Comparison of ENCODE assay signal across 26 mouse cellular contexts in genomic region chr9:80718516-80718915, GRCm38 (mm10).
"Had no signal": no experiment of that assay in that cellular context is flagged by ENCODE, and none has a peak within 500 bp of the region (broad histone marks: within the 10 kb centered on the region; RNA-seq: fewer than 3 reads in every experiment).

No protein-coding gene starts in this region.

- H3K4me1 ChIP-seq: hindbrain, embryonic 10.5 days; hindbrain, embryonic 12.5 days; intestine, embryonic 15.5 days; limb, embryonic 10.5 days; limb, embryonic 12.5 days; liver, embryonic 13.5 days; liver, embryonic 15.5 days had no signal

- ATAC-seq: hindbrain, embryonic 16.5 days; inflammation-experienced regulatory T-cells, adult 6 months; intestine, embryonic 15.5 days; intestine, postnatal 0 days had no signal

- H3K4me3 ChIP-seq: heart, embryonic 10.5 days; heart, embryonic 12.5 days; hindbrain, embryonic 10.5 days; hindbrain, embryonic 12.5 days; intestine, embryonic 15.5 days; layer of hippocampus, adult 2 months; left cerebral cortex, adult 2 months; limb, embryonic 10.5 days; limb, embryonic 12.5 days; liver, embryonic 13.5 days; liver, embryonic 15.5 days had no signal

- H3K27me3 ChIP-seq: heart, embryonic 12.5 days; hindbrain, embryonic 12.5 days; intestine, embryonic 15.5 days; limb, embryonic 12.5 days; liver, embryonic 13.5 days; liver, embryonic 15.5 days had no signal

- H3K9me3 ChIP-seq: heart, embryonic 10.5 days; heart, embryonic 12.5 days; hindbrain, embryonic 10.5 days; hindbrain, embryonic 12.5 days; intestine, embryonic 15.5 days; limb, embryonic 10.5 days; limb, embryonic 12.5 days; liver, embryonic 13.5 days; liver, embryonic 15.5 days had no signal

- H3K9ac ChIP-seq: heart, embryonic 12.5 days; hindbrain, embryonic 12.5 days; hindbrain, embryonic 14.5 days; intestine, embryonic 15.5 days; limb, embryonic 12.5 days; liver, embryonic 13.5 days; liver, embryonic 15.5 days had no signal

- DNase-seq: gastrocnemius, postnatal 14 days; heart, adult 18-20 months; heart, postnatal 10 days; heart, postnatal 4 days; kidney, adult 18-20 months; kidney, adult 8-10 months; kidney, postnatal 10 days; kidney, postnatal 25 days; kidney, postnatal 4 days; liver; liver, embryonic 13.5 days had no signal

- H3K4me2 ChIP-seq: heart, embryonic 12.5 days; hindbrain, embryonic 12.5 days; hindbrain, embryonic 14.5 days; intestine, embryonic 15.5 days; limb, embryonic 12.5 days; liver, embryonic 11.5 days; liver, embryonic 13.5 days; liver, embryonic 15.5 days had no signal

- H3K27ac ChIP-seq: heart, embryonic 10.5 days; hindbrain, embryonic 10.5 days; hindbrain, embryonic 12.5 days; hindbrain, embryonic 14.5 days; intestine, embryonic 15.5 days; layer of hippocampus, adult 2 months; left cerebral cortex, adult 2 months; limb, embryonic 10.5 days; limb, embryonic 12.5 days; liver, embryonic 13.5 days; liver, embryonic 15.5 days had no signal

- H3K36me3 ChIP-seq: heart, embryonic 10.5 days; heart, embryonic 12.5 days; hindbrain, embryonic 10.5 days; hindbrain, embryonic 12.5 days; intestine, embryonic 15.5 days; limb, embryonic 10.5 days; limb, embryonic 12.5 days; liver, embryonic 13.5 days; liver, embryonic 15.5 days had no signal
